Mouse (Mus musculus) limb, embryonic 15.5 days (tissue): ENCODE results near the gene 2210418O10Rik. TPM values are rescaled to one million over a fixed set of nuclear protein-coding genes. Genes with fewer than 3 reads are reported as not detected.
"Not testable (repeated sequence)": the region's sequence is repeated elsewhere in the genome, so short reads cannot be mapped to it uniquely, and the experiment has no call there.

ENCODE experiments used
- ATAC-seq: fragments of 200-750 bp; cut with Nextera tagmentation; 2 replicates; pipeline ENCODE4 v1.8.0; 2017; ENCODE audit warnings: low read depth, moderate TSS enrichment; ENCODE audit not compliant: insufficient number of reproducible peaks, low FRiP score, low TSS enrichment
- H3K27ac ChIP-seq: fragments of 300-500 bp; sonication (generic); 2 replicates; pipeline ENCODE4 v1.5.1; 2015; ENCODE audit warnings: moderate library complexity, mild to moderate bottlenecking, inconsistent platforms
- H3K27me3 ChIP-seq: fragments of 300-500 bp; sonication (generic); 2 replicates; pipeline ENCODE4 v1.6.1; 2015; ENCODE audit warnings: inconsistent platforms
- H3K36me3 ChIP-seq: fragments of 300-500 bp; sonication (generic); 2 replicates; pipeline ENCODE4 v1.6.1; 2015; ENCODE audit warnings: inconsistent platforms
- H3K4me1 ChIP-seq: fragments of 300-500 bp; sonication (generic); 2 replicates; pipeline ENCODE4 v1.6.1; 2015; ENCODE audit warnings: inconsistent platforms
- H3K4me2 ChIP-seq: fragments of 300-500 bp; sonication (generic); 2 replicates; pipeline ENCODE4 v1.6.1; 2015; ENCODE audit warnings: mild to moderate bottlenecking, inconsistent platforms
- H3K4me3 ChIP-seq: fragments of 300-500 bp; sonication (generic); 2 replicates; pipeline ENCODE4 v1.5.1; 2015; ENCODE audit warnings: mild to moderate bottlenecking, inconsistent platforms
- H3K9ac ChIP-seq: fragments of 300-500 bp; sonication (generic); 2 replicates; pipeline ENCODE4 v1.6.1; 2015; ENCODE audit warnings: inconsistent platforms
- H3K9me3 ChIP-seq: fragments of 300-500 bp; sonication (generic); 2 replicates; pipeline ENCODE4 v1.6.1; 2016; ENCODE audit warnings: inconsistent platforms
- WGBS: fragments of 180-500 bp; shearing (Covaris S2); methylation state at CpG from one replicate; pipeline ENCODE4 v1.1.7; 2015; 5-methylcytosine and 5-hydroxymethylcytosine counted together
- polyA plus RNA-seq: library from polyadenylated mRNA; unstranded; fragments of >200 nt; fragmentation: Nextera tagmentation; extraction: Ambion mirVana; gene quantifications from 2 replicates; pipeline ENCODE4 v1.2.1, GENCODE M21; 2015

The 2210418O10Rik gene
- 5.6 and 8.7 TPM in 2 replicates for polyA plus RNA-seq

- H3K36me3 ChIP-seq, H3K4me1 ChIP-seq, H3K9me3 ChIP-seq, ATAC-seq, H3K9ac ChIP-seq, H3K4me2 ChIP-seq, H3K27ac ChIP-seq, H3K4me3 ChIP-seq, H3K27me3 ChIP-seq: not testable (repeated sequence)
- no CpG with 5 or more reads among the region's 2 CpGs for WGBS
Observed at GRCm38 (mm10) chr2:176226269-176226668, at the start of gene 2210418O10Rik. TSS of gene 2210418O10Rik (plus strand) at chr2:176226569.

GRCm38 (mm10) chr2:176248519-176248918 is 22.1 kb downstream of the 2210418O10Rik start:
- not testable (repeated sequence) for H3K9me3 ChIP-seq, H3K36me3 ChIP-seq, H3K27me3 ChIP-seq, H3K4me2 ChIP-seq, H3K4me3 ChIP-seq, H3K27ac ChIP-seq, H3K4me1 ChIP-seq, H3K9ac ChIP-seq, ATAC-seq
- no CpG with 5 or more reads among the region's 1 CpGs for WGBS

Other genes starting within 250 kb of the 2210418O10Rik start
- 1.3 and 1.4 TPM in 2 replicates for gene Gm2004, start 76.7 kb upstream of the 2210418O10Rik start, polyA plus RNA-seq
- gene Gm11009, start 92.9 kb downstream of the 2210418O10Rik start, polyA plus RNA-seq, result not detected in 2 replicates
- gene Gm14435, start 197.0 kb downstream of the 2210418O10Rik start, polyA plus RNA-seq, result 12.2 and 13.7 TPM in 2 replicates